8 mouse cellular contexts compared by ENCODE assay signal in the genomic region with DNA sequence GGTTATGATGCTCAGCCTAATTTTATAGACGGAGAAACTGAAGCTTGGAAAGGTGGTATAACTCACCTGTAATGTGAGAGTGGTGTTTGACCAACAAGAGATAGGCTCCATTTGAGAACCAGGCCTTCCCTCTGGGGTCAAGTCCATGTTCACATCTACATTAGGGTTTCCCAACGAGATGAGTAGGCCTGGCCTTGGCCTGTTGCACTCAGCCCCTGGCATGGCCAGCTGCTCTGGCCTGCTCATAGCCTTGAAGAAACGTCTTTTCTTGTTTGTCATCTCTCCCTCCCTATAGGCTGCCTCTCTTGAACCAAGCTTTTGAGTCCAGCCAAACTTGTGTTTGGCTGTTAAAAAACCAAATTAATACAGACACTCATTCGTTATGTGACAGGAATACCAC.
"Had no signal": no experiment of that assay in that cellular context is flagged by ENCODE, and none has a peak within 500 bp of the region (broad histone marks: within the 10 kb centered on the region; RNA-seq: fewer than 3 reads in every experiment).

No protein-coding gene starts in this region.

- DNase-seq: kidney, adult 8-10 months; kidney, postnatal 10 days; kidney, postnatal 4 days; liver, postnatal 0 days; lung, embryonic 14.5 days; thymus, adult 2 months; thymus, postnatal 14 days; thymus, postnatal 4 days had no signal
